Mouse (Mus musculus) erythroblast, embryonic 14.5 days (primary cell): Measurements from ENCODE around the gene Psme3. TPM values are rescaled to one million over a fixed set of nuclear protein-coding genes. Genes with fewer than 3 reads are reported as not detected.

Source experiments
- H3K27me3 ChIP-seq: 2 replicates; pipeline ENCODE4 v1.6.1; 2012; ENCODE audit warnings: inconsistent platforms; ENCODE audit not compliant: control insufficient read depth
- H3K36me3 ChIP-seq: 2 replicates; pipeline ENCODE4 v1.6.1; 2012; ENCODE audit warnings: mild to moderate bottlenecking, inconsistent platforms; ENCODE audit not compliant: control insufficient read depth
- H3K4me1 ChIP-seq: 2 replicates; pipeline ENCODE4 v1.6.1; 2012; ENCODE audit warnings: inconsistent platforms; ENCODE audit not compliant: control insufficient read depth
- H3K4me3 ChIP-seq: replicated peaks from 2 replicates; pipeline ENCODE3; 2012; ENCODE audit warnings: moderate library complexity, mild to moderate bottlenecking, inconsistent platforms
- H3K9me3 ChIP-seq: 2 replicates; pipeline ENCODE4 v1.6.1; 2012; ENCODE audit warnings: low read length, inconsistent platforms, mixed read lengths; ENCODE audit not compliant: control insufficient read depth
- GATA1 ChIP-seq: IDR thresholded peaks from 2 replicates; pipeline ENCODE4 v1.6.1; 2012; ENCODE audit warnings: low read length, inconsistent platforms, mixed read lengths
- TAL1 ChIP-seq: IDR thresholded peaks from 3 replicates; pipeline ENCODE4 v1.6.1; 2012; ENCODE audit warnings: low read length, inconsistent platforms, mixed read lengths
- polyA plus RNA-seq: library from polyadenylated mRNA; stranded (reverse); fragments of >175 nt; gene quantifications from 2 replicates; pipeline ENCODE4 v1.2.3, GENCODE M21; 2012

Gene Psme3
- polyA plus RNA-seq, 1 experiment, result 26.2 TPM

DNA sequence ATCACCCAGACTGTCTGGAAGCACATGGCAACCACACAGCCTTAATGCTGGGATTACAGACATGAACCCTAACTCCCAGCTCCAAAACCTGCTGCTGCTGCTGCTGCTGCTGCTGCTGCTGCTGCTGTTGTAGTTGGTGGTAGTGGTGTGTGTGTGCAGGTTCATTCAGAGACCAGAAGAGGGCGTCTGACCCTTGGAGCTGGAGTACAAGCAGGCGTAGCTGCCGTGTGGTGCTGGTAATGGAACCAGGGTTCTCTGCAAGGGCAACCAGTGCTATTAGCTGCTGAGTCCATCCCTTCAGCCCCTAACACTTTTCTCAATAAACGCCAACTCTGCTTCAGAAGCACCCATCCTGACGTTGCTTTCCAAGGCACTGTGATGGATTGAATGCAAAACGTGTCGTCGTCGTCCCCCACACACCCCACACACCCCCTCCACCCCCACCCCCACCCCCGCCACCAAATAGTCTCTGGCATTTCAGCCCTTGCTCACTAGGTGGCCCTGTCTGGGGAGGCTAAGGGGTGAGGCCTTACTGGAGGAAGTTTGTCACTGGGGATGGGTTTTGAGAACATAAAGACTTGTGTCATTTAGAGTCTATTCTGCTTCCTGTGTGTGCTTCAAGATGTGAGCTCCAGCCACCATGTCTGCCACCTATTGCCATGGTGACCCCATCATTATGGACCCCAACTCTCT is 31.2 kb downstream of the Psme3 start:
- no peaks in the 10 kb centered on the region for H3K36me3 ChIP-seq
- no peaks in the 10 kb centered on the region; the same call in 1 of the 2 replicates for H3K9me3 ChIP-seq
- no peak for TF ChIP-seq GATA1
- no peak for TF ChIP-seq TAL1
- H3K4me3 ChIP-seq, result no peak overlapping the region
- no peaks in the 10 kb centered on the region for H3K4me1 ChIP-seq
- H3K27me3 ChIP-seq, result peaks cover 8% of the 10 kb centered on the region

DNA sequence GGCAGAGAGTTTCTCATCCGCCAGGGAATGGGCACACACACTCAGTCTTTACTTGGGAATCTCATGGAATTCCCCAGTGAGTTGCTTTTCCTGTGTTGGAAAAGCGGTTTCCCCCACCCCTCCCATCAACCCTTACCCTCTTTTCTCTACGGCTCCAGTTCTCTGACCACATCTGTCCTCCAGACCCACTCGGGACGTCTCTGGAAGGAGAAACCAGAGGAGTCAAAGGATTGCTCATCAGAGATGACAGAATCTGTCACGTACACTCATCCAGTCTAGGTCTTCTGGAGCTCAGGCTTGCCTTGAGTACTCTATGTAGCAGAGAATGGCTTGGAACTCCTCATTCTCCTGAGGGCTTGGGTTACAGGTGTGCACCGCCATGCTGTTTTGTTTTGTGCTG is 32.8 kb downstream of the Psme3 start:
- H3K4me3 ChIP-seq, result no peak overlapping the region
- TF ChIP-seq GATA1 (no peak), TAL1 (no peak)
- peaks cover 8% of the 10 kb centered on the region for H3K27me3 ChIP-seq
- H3K4me1 ChIP-seq, result no peaks in the 10 kb centered on the region
- no peaks in the 10 kb centered on the region for H3K36me3 ChIP-seq
- no peaks in the 10 kb centered on the region; the same call in 1 of the 2 replicates for H3K9me3 ChIP-seq

DNA sequence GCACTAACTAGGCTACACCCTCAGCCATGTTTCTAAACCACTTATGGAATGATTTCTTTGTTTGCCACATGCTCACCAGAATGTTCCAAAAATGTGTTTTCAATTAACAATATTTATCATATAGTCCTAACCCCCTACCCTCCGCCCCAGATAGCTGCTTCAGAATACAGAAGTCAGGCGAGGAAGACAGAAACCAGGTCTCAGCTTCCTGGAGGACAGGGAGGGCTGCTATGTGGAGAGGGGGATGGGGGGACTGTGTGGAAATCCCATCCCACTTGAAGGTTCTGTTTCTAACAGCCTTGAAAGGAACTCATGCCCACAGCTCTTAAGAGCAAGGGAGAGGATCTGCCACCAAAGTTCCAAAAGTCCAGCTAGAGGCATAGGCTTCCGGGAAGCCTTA is 33.2 kb downstream of the Psme3 start:
- no peak for TF ChIP-seq TAL1
- no peak for TF ChIP-seq GATA1
- no peaks in the 10 kb centered on the region for H3K36me3 ChIP-seq
- H3K4me1 ChIP-seq, result no peaks in the 10 kb centered on the region

GRCm38 (mm10) chr11:101351100-101351720 is 35.2 kb downstream of the Psme3 start:
- TF ChIP-seq GATA1 (no peak), TAL1 (no peak)
- Histone ChIP-seq H3K4me3 (no peak overlapping the region), H3K9me3 (no peaks in the 10 kb centered on the region; the same call in 1 of the 2 replicates), H3K36me3 (no peaks in the 10 kb centered on the region), H3K4me1 (no peaks in the 10 kb centered on the region), H3K27me3 (peaks cover 5% of the 10 kb centered on the region)

More for the DNA sequence above, 33.2 kb downstream of the Psme3 start:
- H3K27me3 ChIP-seq, result peaks cover 7% of the 10 kb centered on the region
- H3K9me3 ChIP-seq, result no peaks in the 10 kb centered on the region; the same call in 1 of the 2 replicates
- no peak overlapping the region for H3K4me3 ChIP-seq

- Histone ChIP-seq H3K27me3 (peaks cover 5% of the 10 kb centered on the region), H3K9me3 (no peaks in the 10 kb centered on the region; the same call in 1 of the 2 replicates), H3K4me3 (no peak overlapping the region), H3K4me1 (no peaks in the 10 kb centered on the region), H3K36me3 (no peaks in the 10 kb centered on the region)
- TF ChIP-seq GATA1 (no peak), TAL1 (no peak)
Measured at GRCm38 (mm10) chr11:101351721-101352111, 35.7 kb downstream of the Psme3 start.

DNA sequence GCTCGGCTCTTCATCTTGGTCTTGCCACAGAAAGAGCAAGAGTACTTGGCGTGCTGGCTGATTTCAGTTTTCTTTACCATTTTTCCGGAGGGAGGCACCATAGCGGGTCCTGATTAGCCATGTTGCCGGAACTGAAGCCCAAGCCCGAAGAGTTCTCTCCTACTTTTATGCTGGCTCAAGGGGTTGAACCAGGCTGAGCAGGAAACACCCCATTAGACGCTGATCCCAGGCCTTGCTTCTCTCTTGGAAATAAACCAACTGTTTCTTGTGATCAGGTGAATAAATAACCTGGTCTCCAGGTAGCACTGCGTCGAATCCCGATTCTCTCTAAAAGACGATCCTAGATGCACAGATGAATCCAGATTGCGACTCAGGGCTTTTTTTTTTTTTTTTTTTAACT is 37.4 kb downstream of the Psme3 start:
- Histone ChIP-seq H3K27me3 (peaks cover 5% of the 10 kb centered on the region), H3K4me3 (no peak overlapping the region), H3K36me3 (no peaks in the 10 kb centered on the region), H3K4me1 (peaks cover 4% of the 10 kb centered on the region; the same call in 1 of the 2 replicates), H3K9me3 (no peaks in the 10 kb centered on the region; the same call in 1 of the 2 replicates)
- no peak for TF ChIP-seq GATA1
- no peak for TF ChIP-seq TAL1

GRCm38 (mm10) chr11:101354438-101355010 is 38.5 kb downstream of the Psme3 start:
- H3K4me3 ChIP-seq, result no peak overlapping the region
- H3K36me3 ChIP-seq, result no peaks in the 10 kb centered on the region
- H3K27me3 ChIP-seq, result peaks cover 5% of the 10 kb centered on the region
- no peaks in the 10 kb centered on the region; the same call in 1 of the 2 replicates for H3K9me3 ChIP-seq
- H3K4me1 ChIP-seq, result peaks cover 4% of the 10 kb centered on the region; the same call in 1 of the 2 replicates
- TF ChIP-seq TAL1, result no peak
- no peak for TF ChIP-seq GATA1

DNA sequence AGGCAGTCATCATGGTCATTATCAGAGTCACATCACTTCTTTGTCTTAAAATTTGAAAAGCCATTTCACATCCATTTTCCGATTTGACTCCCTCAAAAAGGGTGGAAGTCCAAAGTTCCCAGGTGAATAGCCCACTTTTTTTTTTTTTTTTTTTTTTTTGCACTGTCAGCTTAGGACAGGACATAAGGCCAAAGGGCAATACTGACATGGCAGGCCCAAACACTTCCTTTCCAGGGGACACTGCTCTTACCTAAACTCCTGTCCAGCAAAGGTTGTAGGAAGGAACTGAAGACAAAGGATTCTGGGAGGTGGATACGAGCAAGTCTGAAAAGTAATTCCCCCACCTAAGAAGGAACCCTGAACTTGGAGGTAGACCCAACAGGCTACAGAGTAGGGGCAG is 39.9 kb downstream of the Psme3 start:
- TF ChIP-seq TAL1 (no peak), GATA1 (no peak)
- Histone ChIP-seq H3K36me3 (no peaks in the 10 kb centered on the region), H3K4me1 (peaks cover 4% of the 10 kb centered on the region; the same call in 1 of the 2 replicates), H3K4me3 (no peak overlapping the region), H3K9me3 (no peaks in the 10 kb centered on the region), H3K27me3 (peaks cover 5% of the 10 kb centered on the region; the same call in 1 of the 2 replicates)

DNA sequence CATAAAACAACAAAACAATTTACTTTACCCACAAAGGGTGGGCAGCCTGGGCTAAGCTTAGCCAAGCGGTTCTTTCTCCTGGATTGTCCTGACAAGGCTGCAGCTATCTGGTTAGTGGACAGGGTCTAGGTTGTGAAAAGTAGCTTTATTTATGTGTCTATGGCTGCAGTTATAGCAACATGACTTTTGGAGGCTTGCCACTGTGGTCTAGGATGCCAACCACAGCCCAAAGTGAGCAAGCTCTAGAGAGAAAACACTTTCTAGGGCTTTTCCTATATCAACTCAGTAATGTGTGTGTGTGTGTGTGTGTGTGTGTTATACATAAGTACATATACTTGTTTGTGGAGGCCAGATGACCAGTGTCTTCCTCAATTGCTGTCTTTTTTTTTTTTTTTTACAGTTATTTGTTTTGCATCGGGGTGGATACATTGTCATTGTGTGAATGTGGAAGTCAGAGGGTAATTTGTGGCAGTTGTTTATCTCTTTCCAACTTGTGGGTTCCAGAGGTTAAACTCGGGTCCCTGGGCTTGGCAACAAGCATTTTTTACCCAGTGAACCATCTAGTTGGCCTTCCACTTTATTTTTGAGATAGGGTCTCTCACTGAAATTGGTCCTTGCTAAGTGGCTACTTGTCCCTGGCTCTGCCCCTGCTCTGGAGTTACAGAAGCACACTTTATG is 41.6 kb downstream of the Psme3 start:
- Histone ChIP-seq H3K4me3 (no peak overlapping the region), H3K27me3 (no peaks in the 10 kb centered on the region; the same call in 1 of the 2 replicates), H3K36me3 (no peaks in the 10 kb centered on the region), H3K4me1 (peaks cover 4% of the 10 kb centered on the region; the same call in 1 of the 2 replicates), H3K9me3 (no peaks in the 10 kb centered on the region)
- TF ChIP-seq TAL1 (no peak), GATA1 (no peak)
